Mouse (Mus musculus): Measurements from ENCODE around the gene Crybg2.

DNA sequence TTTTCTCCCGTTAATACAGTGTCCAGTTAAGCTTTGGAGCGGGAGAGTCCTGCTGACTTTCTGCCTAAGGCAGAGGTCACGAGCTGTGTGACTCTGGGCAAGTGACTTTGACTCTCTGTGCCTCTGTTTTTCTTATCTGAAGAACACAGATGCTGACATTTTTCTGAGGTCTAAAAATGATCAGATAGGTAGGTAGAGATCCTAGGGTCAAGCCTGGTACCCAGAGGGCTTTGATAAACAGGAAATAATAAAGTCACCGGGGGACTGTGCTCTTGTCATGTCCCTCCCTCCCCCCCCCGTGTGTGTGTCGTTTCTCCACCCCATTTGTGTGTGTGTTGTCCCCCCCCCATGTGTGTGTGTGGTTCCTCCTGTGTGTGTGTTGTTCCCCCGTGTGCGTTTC is 1.9 kb downstream of the Crybg2 start:
- no peak for TF ChIP-seq CTCF (IDR thresholded peaks at IDR 0.05; ENCODE audit: borderline replicate concordance, extremely low read depth, insufficient read depth, insufficient read length)
- no peak for TF ChIP-seq POLR2A (IDR thresholded peaks at IDR 0.05; ENCODE audit: borderline replicate concordance, extremely low read depth, insufficient read depth, insufficient read length, poor library complexity, severe bottlenecking)
